Mouse (Mus musculus): ENCODE results near the gene Ccdc106. TPM values are rescaled to one million over a fixed set of nuclear protein-coding genes. Genes with fewer than 3 reads are reported as not detected.

The Ccdc106 gene
- total and polyA plus RNA-seq, 2 experiments, result 0.28 to 0.35 TPM

DNA sequence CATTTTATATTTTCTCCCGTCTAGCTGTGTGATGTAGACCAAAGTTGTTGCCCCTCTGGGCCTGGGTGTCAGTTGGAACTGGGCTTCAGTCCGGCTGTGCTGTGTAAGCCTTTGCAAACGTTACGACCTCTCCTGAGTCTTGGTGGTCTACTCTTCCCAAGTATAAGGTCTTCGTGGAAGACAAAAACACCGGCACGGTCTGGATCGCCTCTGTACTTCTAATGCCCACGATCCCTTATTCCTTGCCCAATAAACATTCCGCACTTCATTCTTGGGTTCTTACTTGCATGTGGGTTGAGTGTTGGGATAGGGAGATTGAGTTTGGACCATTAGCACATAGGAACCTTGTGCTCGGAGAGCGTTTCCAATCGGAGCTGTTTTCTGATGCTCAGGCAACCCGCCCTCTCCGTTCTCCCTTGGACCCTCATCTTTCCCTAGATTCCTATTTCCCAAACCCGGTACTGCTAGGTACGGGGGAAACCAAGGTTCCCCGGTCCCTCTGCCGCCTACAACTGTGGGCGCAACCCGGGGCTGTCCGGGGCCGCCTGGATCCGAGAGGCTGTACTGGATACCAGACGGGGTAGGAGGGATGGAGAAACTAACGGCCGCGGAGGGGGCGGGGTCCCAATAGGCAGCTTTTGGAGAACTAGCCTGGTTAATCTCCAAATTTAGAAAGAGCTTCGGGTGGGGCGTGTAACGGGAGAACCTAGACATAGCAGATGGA is 33.3 kb downstream of the Ccdc106 start:
- no peak for TF ChIP-seq POLR2A (IDR thresholded peaks at IDR 0.05; ENCODE audit: extremely low read depth, insufficient read depth, low read length)
- no peak for TF ChIP-seq CTCF (IDR thresholded peaks at IDR 0.05; ENCODE audit: low read depth, low read length)
- no peak overlapping the region for H3K9ac ChIP-seq (ENCODE audit: low read depth, low read length)
- no peak overlapping the region for H3K4me3 ChIP-seq (ENCODE audit: insufficient read depth, low read depth, low read length)
- DNase-seq (ENCODE audit: extremely low read depth, low read depth, low spot score), result no peak
- H3K27ac ChIP-seq (replicated peaks; ENCODE audit: insufficient read depth, low read depth, low read length), result no peak overlapping the region
- H3K36me3 ChIP-seq (ENCODE audit: control insufficient read depth, insufficient read depth, low read length), result no peaks in the 10 kb centered on the region
- no peaks in the 10 kb centered on the region for H3K79me2 ChIP-seq (ENCODE audit: control insufficient read depth, insufficient read depth, low read length)
- WGBS, result 18% methylated on average over 32 of the region's 32 CpGs
- H3K27me3 ChIP-seq (ENCODE audit: control insufficient read depth, insufficient read depth, low read length), result peaks cover 22% of the 10 kb centered on the region
- peaks cover 3% of the 10 kb centered on the region for H3K4me1 ChIP-seq (ENCODE audit: control insufficient read depth, insufficient read depth, low read length)

DNA sequence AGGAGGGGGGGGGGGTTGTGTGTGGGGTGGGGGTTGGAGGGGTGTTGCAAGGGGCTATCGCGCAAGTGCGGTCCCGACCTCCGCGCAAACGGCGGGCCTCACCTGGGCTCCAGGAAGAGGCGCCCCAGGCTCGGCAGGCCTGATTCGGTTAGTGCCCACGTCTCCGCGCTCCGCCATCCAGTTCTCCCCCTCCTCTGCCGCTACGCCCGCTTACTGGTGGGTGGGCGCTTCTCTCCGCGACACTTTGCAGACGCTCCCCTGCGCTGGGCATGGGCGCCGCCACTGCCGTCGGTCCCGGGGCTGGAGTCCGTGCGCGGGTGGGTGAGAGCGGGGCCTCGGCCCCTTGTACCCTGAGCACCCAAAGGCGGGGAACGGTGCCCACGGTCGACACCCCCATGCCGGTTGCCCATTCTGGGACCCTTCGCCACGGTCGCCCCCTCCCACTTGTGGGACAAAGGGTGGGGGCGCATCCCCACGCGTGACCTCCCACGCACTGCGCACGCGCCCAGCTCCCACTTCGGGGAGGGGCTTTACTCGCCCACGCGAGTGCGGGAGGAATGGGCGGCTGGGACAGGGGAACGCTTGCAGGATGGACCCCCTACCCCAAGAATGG is 36.4 kb downstream of the Ccdc106 start:
- Histone ChIP-seq H3K27ac (replicated peaks; ENCODE audit: insufficient read depth, low read depth, low read length) (no peak overlapping the region), H3K27me3 (ENCODE audit: control insufficient read depth, insufficient read depth, low read length) (peaks cover 22% of the 10 kb centered on the region), H3K36me3 (ENCODE audit: control insufficient read depth, insufficient read depth, low read length) (no peaks in the 10 kb centered on the region), H3K79me2 (ENCODE audit: control insufficient read depth, insufficient read depth, low read length) (no peaks in the 10 kb centered on the region), H3K4me1 (ENCODE audit: control insufficient read depth, insufficient read depth, low read length) (peaks cover 3% of the 10 kb centered on the region), H3K4me3 (ENCODE audit: insufficient read depth, low read depth, low read length) (no peak overlapping the region), H3K9ac (ENCODE audit: low read depth, low read length) (no peak overlapping the region)
- 4% methylated on average over 52 of the region's 55 CpGs for WGBS
- TF ChIP-seq POLR2A (IDR thresholded peaks at IDR 0.05; ENCODE audit: extremely low read depth, insufficient read depth, low read length) (no peak), CTCF (IDR thresholded peaks at IDR 0.05; ENCODE audit: low read depth, low read length) (no peak)
- no peak for DNase-seq (ENCODE audit: extremely low read depth, low read depth, low spot score)

DNA sequence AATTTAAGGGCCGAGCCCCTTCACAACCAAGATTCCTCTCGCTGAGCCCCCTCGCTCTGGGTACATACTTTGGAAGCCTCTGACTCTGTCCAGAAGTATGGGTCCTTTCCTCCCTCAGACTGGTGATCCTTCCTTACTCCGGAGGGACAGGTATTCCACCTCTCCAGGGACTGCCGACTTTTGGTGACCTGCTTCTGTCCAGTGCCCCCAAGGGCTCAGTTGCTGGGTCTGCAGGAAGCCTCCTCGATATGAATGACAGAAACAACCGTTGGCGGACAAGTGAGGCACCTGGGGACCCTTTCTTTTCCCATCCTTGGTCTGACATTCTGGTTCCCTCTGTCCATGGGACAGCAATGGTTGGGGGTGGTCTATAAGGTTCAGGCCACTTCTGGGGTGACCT is 37.0 kb downstream of the Ccdc106 start:
- Histone ChIP-seq H3K4me3 (ENCODE audit: insufficient read depth, low read depth, low read length) (no peak overlapping the region), H3K36me3 (ENCODE audit: control insufficient read depth, insufficient read depth, low read length) (no peaks in the 10 kb centered on the region), H3K27me3 (ENCODE audit: control insufficient read depth, insufficient read depth, low read length) (peaks cover 22% of the 10 kb centered on the region), H3K9ac (ENCODE audit: low read depth, low read length) (no peak overlapping the region), H3K27ac (replicated peaks; ENCODE audit: insufficient read depth, low read depth, low read length) (no peak overlapping the region), H3K79me2 (ENCODE audit: control insufficient read depth, insufficient read depth, low read length) (no peaks in the 10 kb centered on the region), H3K4me1 (ENCODE audit: control insufficient read depth, insufficient read depth, low read length) (peaks cover 1% of the 10 kb centered on the region; the same call in 1 of the 2 replicates)
- TF ChIP-seq POLR2A (IDR thresholded peaks at IDR 0.05; ENCODE audit: extremely low read depth, insufficient read depth, low read length) (no peak), CTCF (IDR thresholded peaks at IDR 0.05; ENCODE audit: low read depth, low read length) (no peak)
- 47% methylated on average over 8 of the region's 8 CpGs for WGBS
- DNase-seq (ENCODE audit: extremely low read depth, low read depth, low spot score), result no peak

DNA sequence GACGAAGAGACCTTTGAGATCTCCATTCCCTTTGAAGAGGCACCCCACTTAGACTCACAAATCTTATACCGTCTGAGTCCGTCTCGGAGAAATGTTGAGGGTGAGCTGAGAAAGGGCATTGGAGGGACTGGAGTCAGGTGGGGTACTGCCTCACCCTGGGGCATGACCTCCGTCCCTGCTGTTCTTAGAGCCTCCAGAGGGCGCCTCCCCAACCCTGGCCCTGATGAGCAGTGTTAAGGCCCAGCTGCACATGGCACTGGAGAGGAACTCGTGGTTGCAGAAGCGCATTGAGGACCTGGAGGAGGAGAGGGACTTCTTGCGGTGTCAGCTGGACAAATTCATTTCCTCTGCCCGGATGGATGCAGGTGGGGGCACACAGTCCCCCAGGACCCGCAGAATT is 37.5 kb downstream of the Ccdc106 start:
- no peak overlapping the region for H3K9ac ChIP-seq (ENCODE audit: low read depth, low read length)
- H3K27me3 ChIP-seq (ENCODE audit: control insufficient read depth, insufficient read depth, low read length), result peaks cover 19% of the 10 kb centered on the region

DNA sequence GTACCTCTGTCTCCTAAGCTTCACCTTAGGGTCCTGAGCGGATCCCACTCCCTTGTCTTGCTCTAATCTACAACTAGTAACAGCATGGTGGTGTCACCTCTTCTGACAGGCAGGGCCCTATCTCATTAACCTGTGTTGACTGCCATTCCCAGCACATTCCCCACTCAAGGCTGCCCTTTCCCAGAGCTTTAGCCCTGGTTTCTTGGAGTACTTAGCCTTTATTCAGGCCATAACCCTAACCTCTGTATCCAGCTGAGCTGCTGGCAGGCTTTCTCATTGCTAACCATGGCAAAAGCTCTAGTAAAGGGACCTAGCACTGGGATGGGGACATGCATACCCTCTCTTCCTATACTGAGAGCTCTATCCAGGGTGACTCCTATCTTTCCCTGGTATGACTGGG is 38.3 kb downstream of the Ccdc106 start:
- 88% methylated on average over 1 of the region's 1 CpGs for WGBS
- Histone ChIP-seq H3K27me3 (ENCODE audit: control insufficient read depth, insufficient read depth, low read length) (peaks cover 12% of the 10 kb centered on the region), H3K36me3 (ENCODE audit: control insufficient read depth, insufficient read depth, low read length) (no peaks in the 10 kb centered on the region), H3K27ac (replicated peaks; ENCODE audit: insufficient read depth, low read depth, low read length) (no peak overlapping the region), H3K4me3 (ENCODE audit: insufficient read depth, low read depth, low read length) (no peak overlapping the region), H3K4me1 (ENCODE audit: control insufficient read depth, insufficient read depth, low read length) (peaks cover 5% of the 10 kb centered on the region; the same call in 1 of the 2 replicates), H3K79me2 (ENCODE audit: control insufficient read depth, insufficient read depth, low read length) (peaks cover 6% of the 10 kb centered on the region; the same call in 1 of the 2 replicates), H3K9ac (ENCODE audit: low read depth, low read length) (no peak overlapping the region)
- TF ChIP-seq CTCF (IDR thresholded peaks at IDR 0.05; ENCODE audit: low read depth, low read length) (no peak), POLR2A (IDR thresholded peaks at IDR 0.05; ENCODE audit: extremely low read depth, insufficient read depth, low read length) (no peak)
- DNase-seq (ENCODE audit: extremely low read depth, low read depth, low spot score), result no peak

More for the DNA sequence above, 37.5 kb downstream of the Ccdc106 start:
- WGBS, result 38% methylated on average over 11 of the region's 11 CpGs
- Histone ChIP-seq H3K36me3 (ENCODE audit: control insufficient read depth, insufficient read depth, low read length) (no peaks in the 10 kb centered on the region), H3K4me1 (ENCODE audit: control insufficient read depth, insufficient read depth, low read length) (peaks cover 1% of the 10 kb centered on the region; the same call in 1 of the 2 replicates), H3K27ac (replicated peaks; ENCODE audit: insufficient read depth, low read depth, low read length) (no peak overlapping the region), H3K79me2 (ENCODE audit: control insufficient read depth, insufficient read depth, low read length) (peaks cover 2% of the 10 kb centered on the region; the same call in 1 of the 2 replicates), H3K4me3 (ENCODE audit: insufficient read depth, low read depth, low read length) (no peak overlapping the region)
- no peak for DNase-seq (ENCODE audit: extremely low read depth, low read depth, low spot score)
- TF ChIP-seq POLR2A (IDR thresholded peaks at IDR 0.05; ENCODE audit: extremely low read depth, insufficient read depth, low read length) (no peak), CTCF (IDR thresholded peaks at IDR 0.05; ENCODE audit: low read depth, low read length) (peak; percentile 42)

DNA sequence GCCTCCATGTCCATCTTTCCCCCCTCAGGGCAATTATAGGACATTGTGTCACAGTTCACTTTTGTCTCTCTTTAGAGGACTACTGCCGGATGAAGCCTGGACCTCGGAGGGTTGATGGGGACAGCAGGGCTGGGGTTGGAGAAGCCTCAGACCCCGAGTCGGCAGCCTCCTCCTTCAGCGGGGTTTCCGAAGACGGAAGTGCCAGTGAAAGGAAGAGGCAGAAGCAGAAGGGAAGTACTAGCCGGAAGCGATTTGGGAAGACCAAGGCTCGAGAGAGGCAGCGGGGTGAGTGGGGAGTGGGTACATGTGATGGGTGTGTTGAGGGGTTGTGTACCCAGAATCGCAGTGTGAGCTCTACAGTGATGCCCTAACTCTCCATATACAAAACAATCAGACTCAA is 39.1 kb downstream of the Ccdc106 start:
- H3K79me2 ChIP-seq (ENCODE audit: control insufficient read depth, insufficient read depth, low read length), result peaks cover 12% of the 10 kb centered on the region; the same call in 1 of the 2 replicates
- H3K36me3 ChIP-seq (ENCODE audit: control insufficient read depth, insufficient read depth, low read length), result no peaks in the 10 kb centered on the region
- TF ChIP-seq CTCF (IDR thresholded peaks at IDR 0.05; ENCODE audit: low read depth, low read length) (no peak), POLR2A (IDR thresholded peaks at IDR 0.05; ENCODE audit: extremely low read depth, insufficient read depth, low read length) (no peak)
- H3K9ac ChIP-seq (ENCODE audit: low read depth, low read length), result no peak overlapping the region
- no peak overlapping the region for H3K4me3 ChIP-seq (ENCODE audit: insufficient read depth, low read depth, low read length)
- peaks cover 5% of the 10 kb centered on the region for H3K27me3 ChIP-seq (ENCODE audit: control insufficient read depth, insufficient read depth, low read length)
- H3K4me1 ChIP-seq (ENCODE audit: control insufficient read depth, insufficient read depth, low read length), result peaks cover 7% of the 10 kb centered on the region
- 86% methylated on average over 12 of the region's 12 CpGs for WGBS
- no peak for DNase-seq (ENCODE audit: extremely low read depth, low read depth, low spot score)
- no peak overlapping the region for H3K27ac ChIP-seq (replicated peaks; ENCODE audit: insufficient read depth, low read depth, low read length)
